Mouse (Mus musculus) liver, postnatal 0 days (tissue): ENCODE data around the gene Zfp37. TPM values are rescaled to one million over a fixed set of nuclear protein-coding genes. Genes with fewer than 3 reads are reported as not detected.

Experiments used
- ATAC-seq: fragments of 200-750 bp; cut with Nextera tagmentation; 2 replicates; pipeline ENCODE4 v1.8.0; 2017; ENCODE audit warnings: mild to moderate bottlenecking, moderate library complexity
- DNase-seq: peaks from one replicate; pipeline ENCODE4 v3.0.0-alpha.2; 2016
- H3K27ac ChIP-seq: fragments of 300-500 bp; sonication (generic); 2 replicates; pipeline ENCODE4 v1.5.1; 2014; ENCODE audit warnings: antibody characterized with exemption, moderate library complexity, mild to moderate bottlenecking, low read depth
- H3K27me3 ChIP-seq: fragments of 300-500 bp; sonication (generic); 2 replicates; pipeline ENCODE4 v1.6.1; 2014; ENCODE audit warnings: low read length, control low read depth, mixed read lengths; ENCODE audit not compliant: insufficient read depth
- H3K36me3 ChIP-seq: fragments of 300-500 bp; sonication (generic); replicated peaks from 2 replicates; pipeline ENCODE4 v1.6.1; 2014; ENCODE audit warnings: mild to moderate bottlenecking, control low read depth, low read length, moderate library complexity, mixed read lengths; ENCODE audit not compliant: insufficient read depth
- H3K4me1 ChIP-seq: fragments of 300-500 bp; sonication (generic); 2 replicates; pipeline ENCODE4 v1.6.1; 2014; ENCODE audit warnings: antibody characterized with exemption, mild to moderate bottlenecking, control low read depth; ENCODE audit not compliant: insufficient read depth
- H3K4me2 ChIP-seq: fragments of 300-500 bp; sonication (generic); 2 replicates; pipeline ENCODE4 v1.6.1; 2014; ENCODE audit warnings: low read depth, mild to moderate bottlenecking, low read length, moderate library complexity, mixed read lengths
- H3K4me3 ChIP-seq: fragments of 300-500 bp; sonication (generic); 2 replicates; pipeline ENCODE4 v1.5.1; 2014; ENCODE audit warnings: low read depth, low read length
- H3K9ac ChIP-seq: fragments of 300-500 bp; sonication (generic); replicated peaks from 2 replicates; pipeline ENCODE4 v1.6.1; 2014; ENCODE audit warnings: mild to moderate bottlenecking, moderate library complexity
- H3K9me3 ChIP-seq: fragments of 300-500 bp; sonication (generic); 2 replicates; pipeline ENCODE4 v1.6.1; 2016; ENCODE audit warnings: mild to moderate bottlenecking, control low read depth, low read length, mixed read lengths
- CTCF ChIP-seq: sonication (generic); IDR thresholded peaks from 2 replicates; pipeline ENCODE4 v1.5.1; 2016; ENCODE audit warnings: antibody characterized with exemption, low read depth
- EP300 ChIP-seq: IDR thresholded peaks from 2 replicates; pipeline ENCODE4 v1.6.1; 2016; ENCODE audit warnings: antibody characterized with exemption, low read depth, mild to moderate bottlenecking
- WGBS: fragments of 180-500 bp; shearing (Covaris S2); extraction: QIAGEN DNeasy Blood & Tissue Kit; methylation state at CpG from one replicate; pipeline ENCODE4 v1.1.7; 2014; ENCODE audit not compliant: insufficient replicate concordance; 5-methylcytosine and 5-hydroxymethylcytosine counted together
- polyA plus RNA-seq: library from polyadenylated mRNA; unstranded; fragments of >200 nt; fragmentation: Nextera tagmentation; extraction: Ambion mirVana; gene quantifications from 2 replicates; pipeline ENCODE4 v1.2.1, GENCODE M21; 2015

The Zfp37 gene
- polyA plus RNA-seq, 1 experiment from 2014 or later, result 0.25 TPM

GRCm38 (mm10) chr4:62256931-62257330 lies 26.1 kb upstream of the Zfp37 start:
- Histone ChIP-seq H3K9me3 (no peaks in the 10 kb centered on the region), H3K36me3 (no peaks in the 10 kb centered on the region), H3K27ac (no peak overlapping the region), H3K27me3 (no peaks in the 10 kb centered on the region), H3K9ac (no peak overlapping the region), H3K4me1 (no peaks in the 10 kb centered on the region), H3K4me2 (no peak overlapping the region), H3K4me3 (no peak overlapping the region)
- 23% methylated on average over 8 of the region's 8 CpGs for WGBS
- TF ChIP-seq CTCF (no peak), EP300 (no peak)
- no peak for ATAC-seq
- DNase-seq, result peak; percentile 55

DNA sequence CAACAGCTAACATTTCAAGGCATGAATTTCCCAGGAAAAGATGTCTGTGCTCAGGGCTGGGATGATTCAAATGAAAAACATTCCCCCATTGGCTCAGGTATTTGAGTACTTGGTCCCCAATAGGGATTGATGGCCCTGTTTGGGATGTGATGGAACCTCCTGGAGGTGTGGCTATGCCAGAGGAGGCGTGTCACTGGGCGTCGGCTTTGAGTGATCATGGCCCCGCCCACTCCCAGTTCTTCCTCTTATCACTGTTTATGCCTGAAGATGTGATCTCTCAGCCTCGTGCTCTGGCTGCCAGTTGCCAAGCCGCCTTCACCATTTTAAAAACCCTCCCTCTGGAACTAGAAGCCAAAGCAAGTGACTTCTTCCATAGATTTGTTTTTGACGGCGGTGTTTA lies 23.7 kb upstream of the Zfp37 start:
- no peak overlapping the region for H3K9ac ChIP-seq
- H3K9me3 ChIP-seq, result no peaks in the 10 kb centered on the region
- no peaks in the 10 kb centered on the region for H3K27me3 ChIP-seq
- WGBS, result 52% methylated on average over 8 of the region's 8 CpGs
- no peaks in the 10 kb centered on the region for H3K4me1 ChIP-seq
- no peak overlapping the region for H3K27ac ChIP-seq
- no peak overlapping the region for H3K4me2 ChIP-seq
- DNase-seq, result no peak
- H3K36me3 ChIP-seq, result no peaks in the 10 kb centered on the region
- ATAC-seq, result no peak
- TF ChIP-seq CTCF (no peak), EP300 (no peak)
- no peak overlapping the region for H3K4me3 ChIP-seq

DNA sequence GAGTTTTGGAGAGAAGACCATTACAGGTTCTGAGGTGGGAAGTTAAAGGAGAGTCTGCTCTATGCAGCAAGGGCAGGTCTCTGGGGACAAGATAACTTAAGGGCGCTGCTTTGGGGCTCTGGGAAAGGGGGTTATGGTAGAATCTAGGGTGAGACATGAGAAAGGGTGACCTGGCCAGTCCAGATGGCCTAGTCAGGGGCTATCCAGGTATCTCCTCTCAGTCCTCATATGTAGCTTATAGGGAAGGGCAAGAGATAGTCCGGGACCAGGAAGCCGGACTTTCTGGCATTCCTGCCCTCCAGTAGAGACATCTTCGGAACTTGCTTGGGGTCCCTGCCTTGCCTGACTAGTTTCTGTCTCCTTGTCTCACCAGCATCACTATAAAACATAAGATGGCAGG lies 20.9 kb upstream of the Zfp37 start:
- H3K9ac ChIP-seq, result no peak overlapping the region
- DNase-seq, result no peak
- H3K27ac ChIP-seq, result no peak overlapping the region
- H3K36me3 ChIP-seq, result no peaks in the 10 kb centered on the region
- no peak for ATAC-seq
- no peak overlapping the region for H3K4me2 ChIP-seq
- no peaks in the 10 kb centered on the region for H3K9me3 ChIP-seq
- no peak overlapping the region for H3K4me3 ChIP-seq
- TF ChIP-seq EP300 (no peak), CTCF (no peak)
- no peaks in the 10 kb centered on the region for H3K27me3 ChIP-seq
- WGBS, result 75% methylated on average over 4 of the region's 4 CpGs
- no peaks in the 10 kb centered on the region for H3K4me1 ChIP-seq

DNA sequence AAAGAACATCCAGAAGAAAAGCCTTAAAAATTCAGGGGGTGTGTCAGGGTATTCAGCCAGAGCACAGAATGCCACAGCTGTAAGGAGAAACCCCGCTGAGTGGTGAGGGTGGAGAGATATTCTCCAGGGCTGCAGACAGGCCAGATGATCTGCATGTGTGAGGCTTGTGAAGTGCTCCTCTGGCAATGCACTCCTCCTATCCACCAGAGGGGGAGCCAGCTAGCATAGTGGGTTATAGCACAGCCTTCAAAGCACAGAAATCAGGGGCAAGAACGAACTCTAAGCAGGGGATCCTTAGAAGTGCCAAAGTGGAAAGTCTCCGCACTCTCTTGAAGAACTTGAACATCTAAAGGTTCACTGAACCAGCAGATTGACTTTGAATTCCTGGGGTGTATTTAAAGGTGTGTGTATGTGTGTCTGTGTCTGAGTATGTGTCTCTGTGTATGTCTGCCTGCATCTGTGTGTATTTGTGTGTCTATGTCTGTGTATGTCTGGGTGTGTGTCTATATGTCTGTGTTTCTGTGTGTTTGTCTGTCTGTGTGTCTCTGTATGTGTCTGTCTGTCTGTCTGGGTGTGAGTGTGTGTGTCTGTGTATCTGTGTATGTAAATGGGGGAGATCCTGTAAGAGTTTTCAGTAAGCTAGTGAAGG lies 20.2 kb upstream of the Zfp37 start:
- Histone ChIP-seq H3K27me3 (no peaks in the 10 kb centered on the region), H3K4me2 (no peak overlapping the region), H3K27ac (no peak overlapping the region), H3K4me3 (no peak overlapping the region), H3K36me3 (no peaks in the 10 kb centered on the region), H3K9ac (no peak overlapping the region), H3K9me3 (no peaks in the 10 kb centered on the region), H3K4me1 (no peaks in the 10 kb centered on the region)
- TF ChIP-seq CTCF, result peak; percentile 42
- no peak for TF ChIP-seq EP300
- no peak for ATAC-seq
- WGBS, result 47% methylated on average over 3 of the region's 3 CpGs
- no peak for DNase-seq

DNA sequence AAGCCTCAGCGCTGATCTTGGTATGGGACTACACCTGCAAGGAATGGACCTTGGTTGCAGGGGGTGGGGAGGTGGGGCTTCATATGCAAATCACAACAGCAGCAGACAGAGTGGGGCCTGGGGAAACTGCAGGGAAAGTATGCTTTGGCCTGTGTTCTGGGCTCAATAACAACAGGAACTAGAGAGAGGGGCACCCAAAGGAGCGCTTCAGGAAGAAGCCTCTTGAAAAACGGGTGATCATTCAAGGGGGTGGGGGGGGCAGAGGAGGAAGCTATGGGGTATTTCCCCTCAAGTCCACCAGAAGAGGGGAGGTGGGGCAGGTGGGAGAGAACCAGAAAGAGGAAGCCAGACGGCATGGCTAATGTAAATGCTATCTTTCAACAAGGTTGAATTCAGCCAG lies 17.5 kb upstream of the Zfp37 start:
- ATAC-seq (no peak), DNase-seq (no peak)
- no peak overlapping the region for H3K4me2 ChIP-seq
- H3K9ac ChIP-seq, result no peak overlapping the region
- H3K27me3 ChIP-seq, result no peaks in the 10 kb centered on the region
- no peak overlapping the region for H3K4me3 ChIP-seq
- no peak overlapping the region for H3K27ac ChIP-seq
- 28% methylated on average over 4 of the region's 4 CpGs for WGBS
- no peaks in the 10 kb centered on the region for H3K9me3 ChIP-seq
- TF ChIP-seq EP300 (no peak), CTCF (no peak)
- H3K36me3 ChIP-seq, result no peaks in the 10 kb centered on the region
- H3K4me1 ChIP-seq, result no peaks in the 10 kb centered on the region

- 62% methylated on average over 6 of the region's 6 CpGs for WGBS
- Histone ChIP-seq H3K4me3 (no peak overlapping the region), H3K4me2 (no peak overlapping the region), H3K36me3 (no peaks in the 10 kb centered on the region), H3K9ac (no peak overlapping the region), H3K4me1 (no peaks in the 10 kb centered on the region), H3K9me3 (no peaks in the 10 kb centered on the region), H3K27ac (no peak overlapping the region), H3K27me3 (no peaks in the 10 kb centered on the region)
- TF ChIP-seq CTCF, result no peak
- TF ChIP-seq EP300, result no peak
- ATAC-seq, result no peak
- no peak for DNase-seq
Observed at GRCm38 (mm10) chr4:62240586-62240985, 9.7 kb upstream of the Zfp37 start.

DNA sequence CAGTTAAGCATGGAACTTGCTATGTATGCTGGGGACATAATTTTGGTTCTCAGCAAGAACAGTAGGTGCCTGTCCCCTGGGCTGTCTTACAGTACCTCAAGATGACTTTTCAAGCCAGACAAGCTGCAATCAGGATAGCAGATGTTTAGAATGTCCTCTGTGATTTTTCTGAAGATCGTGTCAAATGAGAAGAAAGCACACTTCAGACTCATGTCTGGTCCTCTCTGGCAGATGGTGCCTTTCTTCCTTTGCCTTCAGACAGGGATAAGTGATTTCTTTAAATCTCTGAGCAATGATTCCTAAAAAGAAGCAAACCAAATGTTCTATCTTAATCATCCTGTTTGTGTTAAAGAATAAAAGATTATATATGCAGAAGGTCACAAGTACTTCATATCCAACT lies 694 bp downstream of the Zfp37 start:
- H3K27me3 ChIP-seq, result no peaks in the 10 kb centered on the region
- no peak overlapping the region for H3K27ac ChIP-seq
- no peak overlapping the region for H3K4me2 ChIP-seq
- DNase-seq (no peak), ATAC-seq (no peak)
- no peaks in the 10 kb centered on the region for H3K4me1 ChIP-seq
- WGBS, result 48% methylated on average over 1 of the region's 1 CpGs
- H3K9ac ChIP-seq, result no peak overlapping the region
- H3K9me3 ChIP-seq, result no peaks in the 10 kb centered on the region
- no peaks in the 10 kb centered on the region for H3K36me3 ChIP-seq
- no peak overlapping the region for H3K4me3 ChIP-seq
- TF ChIP-seq EP300 (no peak), CTCF (no peak)
